Mouse (Mus musculus): Measurements from ENCODE around the gene Gm47995. TPM values are rescaled to one million over a fixed set of nuclear protein-coding genes. Genes with fewer than 3 reads are reported as not detected.

The Gm47995 gene
- polyA plus RNA-seq, 1 experiment from 2014 or later, result not detected

GRCm38 (mm10) chr1:151245165-151245564 lies 46.9 kb downstream of the Gm47995 start:
- H3K27ac ChIP-seq (replicated peaks in 1 of 2; ENCODE audit: control insufficient read depth in 1 of 2, insufficient read depth in 1 of 2, low read depth in 2 of 2, low read length in 2 of 2), result no peak overlapping the region
- H3K4me2 ChIP-seq (ENCODE audit: low read length), result no peak overlapping the region
- H3K4me3 ChIP-seq (ENCODE audit: control insufficient read depth in 1 of 2, insufficient read depth in 1 of 2, low read depth in 1 of 2, low read length in 2 of 2), result no peak overlapping the region
- peaks cover 4% of the 10 kb centered on the region; the same call in 1 of the 2 replicates for H3K9me3 ChIP-seq (ENCODE audit: control insufficient read depth, low read length)
- WGBS, result 81% methylated on average over 10 of the region's 10 CpGs
- H3K27me3 ChIP-seq (ENCODE audit: control insufficient read depth, insufficient read depth, low read length), result no peaks in the 10 kb centered on the region
- no peaks in the 10 kb centered on the region for H3K36me3 ChIP-seq (ENCODE audit: control insufficient read depth, insufficient read depth, low read length)
- ATAC-seq (ENCODE audit: insufficient number of reproducible peaks, insufficient read depth, low FRiP score, low read depth), result no peak
- no peaks in the 10 kb centered on the region for H3K4me1 ChIP-seq (ENCODE audit: control insufficient read depth in 2 of 2, insufficient read depth in 2 of 2, low read length in 2 of 2)
- no peak overlapping the region for H3K9ac ChIP-seq (ENCODE audit: low read length)

GRCm38 (mm10) chr1:151245846-151246245 lies 47.6 kb downstream of the Gm47995 start:
- H3K4me3 ChIP-seq (ENCODE audit: control insufficient read depth in 1 of 2, insufficient read depth in 1 of 2, low read depth in 1 of 2, low read length in 2 of 2), result no peak overlapping the region
- H3K36me3 ChIP-seq (ENCODE audit: control insufficient read depth, insufficient read depth, low read length), result no peaks in the 10 kb centered on the region
- no peaks in the 10 kb centered on the region for H3K9me3 ChIP-seq (ENCODE audit: control insufficient read depth, low read length)
- ATAC-seq (ENCODE audit: insufficient number of reproducible peaks, insufficient read depth, low FRiP score, low read depth), result no peak
- H3K27ac ChIP-seq (replicated peaks in 1 of 2; ENCODE audit: control insufficient read depth in 1 of 2, insufficient read depth in 1 of 2, low read depth in 2 of 2, low read length in 2 of 2), result no peak overlapping the region
- H3K27me3 ChIP-seq (ENCODE audit: control insufficient read depth, insufficient read depth, low read length), result no peaks in the 10 kb centered on the region
- no peak overlapping the region for H3K4me2 ChIP-seq (ENCODE audit: low read length)
- H3K9ac ChIP-seq (ENCODE audit: low read length), result no peak overlapping the region
- WGBS, result 72% methylated on average over 2 of the region's 2 CpGs
- H3K4me1 ChIP-seq (ENCODE audit: control insufficient read depth in 2 of 2, insufficient read depth in 2 of 2, low read length in 2 of 2), result peaks cover 2 to 4% of the 10 kb centered on the region in 2 experiments; a peak in 2 of 4 replicates

Other genes starting within 250 kb of the Gm47995 start
- 35.1 and 35.9 TPM in 2 replicates for gene Hmcn1, start 205.0 kb upstream of the Gm47995 start, polyA plus RNA-seq (2014; fragmentation: Nextera tagmentation; extraction: Ambion mirVana)
- gene Gm47985, start 15.9 kb upstream of the Gm47995 start, polyA plus RNA-seq (2014; fragmentation: Nextera tagmentation; extraction: Ambion mirVana), result 0.34 TPM in 1 of 2 replicates, not detected in the other
- gene Gm8947, start 6.1 kb upstream of the Gm47995 start, polyA plus RNA-seq (2014; fragmentation: Nextera tagmentation; extraction: Ambion mirVana), result not detected in 2 replicates
- not detected in 2 replicates for gene 3110040M04Rik, start 5.7 kb downstream of the Gm47995 start, polyA plus RNA-seq (2014; fragmentation: Nextera tagmentation; extraction: Ambion mirVana)
- gene Gm47996, start 11.7 kb downstream of the Gm47995 start, polyA plus RNA-seq (2014; fragmentation: Nextera tagmentation; extraction: Ambion mirVana), result not detected in 2 replicates
- gene Ivns1abp, start 146.0 kb downstream of the Gm47995 start, polyA plus RNA-seq (2014; fragmentation: Nextera tagmentation; extraction: Ambion mirVana), result 305 and 318 TPM in 2 replicates
- gene Swt1, start 230.0 kb downstream of the Gm47995 start, polyA plus RNA-seq (2014; fragmentation: Nextera tagmentation; extraction: Ambion mirVana), result 17.4 and 19.9 TPM in 2 replicates
- gene Trmt1l, start 230.1 kb downstream of the Gm47995 start, polyA plus RNA-seq (2014; fragmentation: Nextera tagmentation; extraction: Ambion mirVana), result 39.6 and 43.2 TPM in 2 replicates

All from heart, embryonic 14.5 days (tissue).